Mouse (Mus musculus): ENCODE measurements around the gene Pik3c2b. TPM values are rescaled to one million over a fixed set of nuclear protein-coding genes. Genes with fewer than 3 reads are reported as not detected.

Pik3c2b gene
- polyA plus RNA-seq, 1 experiment from 2014 or later, result 7.1 TPM

DNA sequence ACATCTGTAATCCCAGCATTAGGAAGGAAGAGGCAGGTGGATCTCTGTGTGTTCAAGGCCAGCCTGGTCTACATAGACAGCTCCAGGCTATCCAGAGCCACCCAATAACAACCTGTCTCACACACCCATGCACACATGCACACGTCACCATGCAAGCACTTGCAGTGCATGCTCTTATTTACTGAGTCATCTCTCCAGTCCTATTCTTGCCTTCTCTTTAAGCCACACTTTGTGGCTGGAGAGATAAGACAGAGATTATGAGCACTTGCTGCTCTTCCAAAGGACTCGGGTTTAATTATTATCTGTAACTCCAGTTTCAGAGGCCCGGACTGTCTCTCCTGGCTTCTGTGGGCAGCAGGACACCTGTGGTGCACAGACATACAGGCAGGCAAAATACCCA lies 73.4 kb downstream of the Pik3c2b start:
- no peak overlapping the region for H3K27ac ChIP-seq (ENCODE audit: low read depth)
- no peak for TF ChIP-seq CTCF (IDR thresholded peaks at IDR 0.05; ENCODE audit: low read depth)
- no peaks in the 10 kb centered on the region for H3K27me3 ChIP-seq (ENCODE audit: insufficient read depth, low read length)
- H3K4me3 ChIP-seq (ENCODE audit: low read depth, low read length), result no peak overlapping the region
- H3K4me2 ChIP-seq, result no peak overlapping the region
- no peaks in the 10 kb centered on the region for H3K36me3 ChIP-seq (ENCODE audit: insufficient read depth)
- 59% methylated on average over 3 of the region's 3 CpGs for WGBS
- DNase-seq, result no peak
- no peaks in the 10 kb centered on the region for H3K4me1 ChIP-seq (ENCODE audit: insufficient read depth)
- no peaks in the 10 kb centered on the region; the same call in 1 of the 2 replicates for H3K9me3 ChIP-seq (ENCODE audit: low read depth, low read length)
- no peak overlapping the region for H3K9ac ChIP-seq
- ATAC-seq (ENCODE audit: insufficient read depth), result no peak

DNA sequence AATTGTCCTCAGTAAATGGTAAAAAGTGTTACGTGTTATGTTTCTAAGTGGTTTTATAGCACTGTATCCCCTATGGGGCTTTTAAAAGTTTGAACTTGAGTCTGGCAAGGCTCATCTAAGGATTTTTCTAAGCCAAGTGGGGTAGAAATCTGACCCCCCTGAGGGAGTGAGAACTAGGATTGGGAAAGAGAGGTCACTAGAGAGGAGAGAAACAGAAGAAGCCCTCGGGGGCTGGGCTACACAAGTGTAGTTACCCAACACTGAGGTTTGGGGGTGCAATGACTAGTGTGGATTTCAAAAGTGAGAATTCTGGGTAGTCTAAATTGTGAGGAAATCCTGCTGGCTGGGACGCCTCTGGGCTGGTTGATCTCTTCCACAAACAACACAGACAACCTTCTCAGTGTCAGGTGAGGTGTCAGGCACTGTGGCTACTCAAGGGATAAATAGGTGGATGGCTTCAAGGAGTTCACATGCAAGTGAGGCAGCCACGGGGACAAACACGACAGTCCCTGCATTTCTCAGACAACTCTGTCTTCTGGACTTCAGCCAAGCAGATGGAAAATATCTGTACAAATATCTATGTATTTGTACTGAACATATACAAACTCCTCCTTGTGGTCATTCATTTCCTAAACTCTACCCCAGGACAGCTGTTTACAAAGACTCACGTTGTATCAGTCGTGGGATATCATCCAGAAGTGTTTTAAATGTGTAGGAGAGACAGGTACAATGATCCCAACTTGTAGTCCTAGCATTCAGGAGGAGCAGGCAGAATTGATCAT lies 74.7 kb downstream of the Pik3c2b start:
- Histone ChIP-seq H3K4me2 (no peak overlapping the region), H3K27ac (ENCODE audit: low read depth) (peak overlapping the region; percentile 48; the same call in 1 of the 2 replicates), H3K4me3 (ENCODE audit: low read depth, low read length) (no peak overlapping the region), H3K9me3 (ENCODE audit: low read depth, low read length) (no peaks in the 10 kb centered on the region), H3K36me3 (ENCODE audit: insufficient read depth) (no peaks in the 10 kb centered on the region), H3K4me1 (ENCODE audit: insufficient read depth) (no peaks in the 10 kb centered on the region), H3K9ac (no peak overlapping the region; the same call in 1 of the 2 replicates), H3K27me3 (ENCODE audit: insufficient read depth, low read length) (no peaks in the 10 kb centered on the region)
- peak; percentile 32; the same call in 1 of the 2 replicates for ATAC-seq (ENCODE audit: insufficient read depth)
- TF ChIP-seq CTCF (IDR thresholded peaks at IDR 0.05; ENCODE audit: low read depth), result peak; percentile 13; the same call in 1 of the 2 replicates
- DNase-seq, result peak; percentile 83
- 21% methylated on average over 7 of the region's 7 CpGs for WGBS

GRCm38 (mm10) chr1:133121246-133121645 lies 75.8 kb downstream of the Pik3c2b start:
- Histone ChIP-seq H3K27ac (ENCODE audit: low read depth) (no peak overlapping the region), H3K4me1 (ENCODE audit: insufficient read depth) (no peaks in the 10 kb centered on the region), H3K36me3 (ENCODE audit: insufficient read depth) (no peaks in the 10 kb centered on the region), H3K4me3 (ENCODE audit: low read depth, low read length) (no peak overlapping the region), H3K9me3 (ENCODE audit: low read depth, low read length) (no peaks in the 10 kb centered on the region), H3K4me2 (no peak overlapping the region), H3K27me3 (ENCODE audit: insufficient read depth, low read length) (no peaks in the 10 kb centered on the region), H3K9ac (no peak overlapping the region)
- WGBS, result 46% methylated on average over 6 of the region's 6 CpGs
- ATAC-seq (ENCODE audit: insufficient read depth), result no peak
- TF ChIP-seq CTCF (IDR thresholded peaks at IDR 0.05; ENCODE audit: low read depth), result no peak
- DNase-seq, result no peak

- Histone ChIP-seq H3K36me3 (ENCODE audit: insufficient read depth) (no peaks in the 10 kb centered on the region), H3K9me3 (ENCODE audit: low read depth, low read length) (no peaks in the 10 kb centered on the region), H3K27ac (ENCODE audit: low read depth) (no peak overlapping the region), H3K27me3 (ENCODE audit: insufficient read depth, low read length) (no peaks in the 10 kb centered on the region), H3K9ac (no peak overlapping the region), H3K4me2 (no peak overlapping the region), H3K4me3 (ENCODE audit: low read depth, low read length) (no peak overlapping the region), H3K4me1 (ENCODE audit: insufficient read depth) (no peaks in the 10 kb centered on the region)
- WGBS, result 62% methylated on average over 6 of the region's 6 CpGs
- no peak for TF ChIP-seq CTCF (IDR thresholded peaks at IDR 0.05; ENCODE audit: low read depth)
- ATAC-seq (ENCODE audit: insufficient read depth), result no peak
- DNase-seq, result no peak
Measured at GRCm38 (mm10) chr1:133124137-133124536, 78.7 kb downstream of the Pik3c2b start.

- ATAC-seq (ENCODE audit: insufficient read depth) (no peak), DNase-seq (no peak)
- Histone ChIP-seq H3K36me3 (ENCODE audit: insufficient read depth) (no peaks in the 10 kb centered on the region), H3K27ac (ENCODE audit: low read depth) (no peak overlapping the region), H3K9me3 (ENCODE audit: low read depth, low read length) (no peaks in the 10 kb centered on the region), H3K4me3 (ENCODE audit: low read depth, low read length) (no peak overlapping the region), H3K4me2 (no peak overlapping the region), H3K27me3 (ENCODE audit: insufficient read depth, low read length) (no peaks in the 10 kb centered on the region), H3K9ac (no peak overlapping the region), H3K4me1 (ENCODE audit: insufficient read depth) (no peaks in the 10 kb centered on the region)
- WGBS, result 81% methylated on average over 9 of the region's 9 CpGs
- peak; percentile 33; the same call in 1 of the 2 replicates for TF ChIP-seq CTCF (IDR thresholded peaks at IDR 0.05; ENCODE audit: low read depth)
Measured at GRCm38 (mm10) chr1:133125640-133126364, 80.3 kb downstream of the Pik3c2b start.

GRCm38 (mm10) chr1:133126365-133126740 lies 80.9 kb downstream of the Pik3c2b start:
- Histone ChIP-seq H3K36me3 (ENCODE audit: insufficient read depth) (no peaks in the 10 kb centered on the region), H3K4me3 (ENCODE audit: low read depth, low read length) (no peak overlapping the region), H3K9me3 (ENCODE audit: low read depth, low read length) (no peaks in the 10 kb centered on the region), H3K9ac (no peak overlapping the region), H3K4me1 (ENCODE audit: insufficient read depth) (no peaks in the 10 kb centered on the region), H3K27me3 (ENCODE audit: insufficient read depth, low read length) (no peaks in the 10 kb centered on the region), H3K4me2 (no peak overlapping the region), H3K27ac (ENCODE audit: low read depth) (no peak overlapping the region)
- no peak for TF ChIP-seq CTCF (IDR thresholded peaks at IDR 0.05; ENCODE audit: low read depth)
- no peak for ATAC-seq (ENCODE audit: insufficient read depth)
- DNase-seq, result no peak
- 69% methylated on average over 4 of the region's 4 CpGs for WGBS

GRCm38 (mm10) chr1:133127328-133127727 lies 81.9 kb downstream of the Pik3c2b start:
- no peak for TF ChIP-seq CTCF (IDR thresholded peaks at IDR 0.05; ENCODE audit: low read depth)
- H3K27me3 ChIP-seq (ENCODE audit: insufficient read depth, low read length), result no peaks in the 10 kb centered on the region
- ATAC-seq (ENCODE audit: insufficient read depth), result no peak

More at GRCm38 (mm10) chr1:133127328-133127727, 81.9 kb downstream of the Pik3c2b start:
- no peaks in the 10 kb centered on the region for H3K9me3 ChIP-seq (ENCODE audit: low read depth, low read length)
- no peak overlapping the region for H3K4me2 ChIP-seq
- no peak overlapping the region for H3K27ac ChIP-seq (ENCODE audit: low read depth)
- 45% methylated on average over 9 of the region's 9 CpGs for WGBS
- no peak for DNase-seq
- H3K9ac ChIP-seq, result no peak overlapping the region
- H3K36me3 ChIP-seq (ENCODE audit: insufficient read depth), result no peaks in the 10 kb centered on the region
- no peaks in the 10 kb centered on the region for H3K4me1 ChIP-seq (ENCODE audit: insufficient read depth)
- no peak overlapping the region for H3K4me3 ChIP-seq (ENCODE audit: low read depth, low read length)

Data from lung, embryonic 14.5 days (tissue).